Mouse (Mus musculus) midbrain, postnatal 0 days (tissue): ENCODE measurements around the gene Tm4sf20. TPM values are rescaled to one million over a fixed set of nuclear protein-coding genes. Genes with fewer than 3 reads are reported as not detected.

Source experiments
- ATAC-seq: fragments of 200-750 bp; cut with Nextera tagmentation; 2 replicates; pipeline ENCODE4 v1.8.0; 2017; ENCODE audit warnings: moderate number of reproducible peaks, mild to moderate bottlenecking, moderate TSS enrichment, moderate library complexity; ENCODE audit not compliant: low FRiP score
- DNase-seq: peaks from one replicate; pipeline ENCODE4 v3.0.0-alpha.2; 2015; ENCODE audit warnings: low spot score
- H3K27ac ChIP-seq: fragments of 300-500 bp; sonication (generic); 2 replicates; pipeline ENCODE4 v1.5.1; 2014; ENCODE audit warnings: low read depth, mild to moderate bottlenecking, low read length, mixed read lengths
- H3K27me3 ChIP-seq: fragments of 300-500 bp; sonication (generic); 2 replicates; pipeline ENCODE4 v1.6.1; 2014; ENCODE audit warnings: low read length, control low read depth, mixed read lengths; ENCODE audit not compliant: insufficient read depth
- H3K36me3 ChIP-seq: fragments of 300-500 bp; sonication (generic); 2 replicates; pipeline ENCODE4 v1.6.1; 2014; ENCODE audit warnings: low read length, control low read depth, mixed read lengths; ENCODE audit not compliant: insufficient read depth
- H3K4me1 ChIP-seq: fragments of 300-500 bp; sonication (generic); 2 replicates; pipeline ENCODE4 v1.6.1; 2014; ENCODE audit warnings: mild to moderate bottlenecking, control low read depth, antibody characterized with exemption, low read length, mixed read lengths; ENCODE audit not compliant: insufficient read depth
- H3K4me2 ChIP-seq: fragments of 300-500 bp; sonication (generic); 2 replicates; pipeline ENCODE4 v1.6.1; 2014; ENCODE audit warnings: low read depth, mild to moderate bottlenecking, low read length, mixed read lengths; ENCODE audit not compliant: poor library complexity, severe bottlenecking
- H3K4me3 ChIP-seq: fragments of 300-500 bp; sonication (generic); 2 replicates; pipeline ENCODE4 v1.5.1; 2014; ENCODE audit warnings: low read depth, mild to moderate bottlenecking, low read length, moderate library complexity
- H3K9ac ChIP-seq: fragments of 300-500 bp; sonication (generic); replicated peaks from 2 replicates; pipeline ENCODE4 v1.6.1; 2014; ENCODE audit warnings: mild to moderate bottlenecking, low read length, moderate library complexity, mixed read lengths; ENCODE audit not compliant: poor library complexity, severe bottlenecking
- H3K9me3 ChIP-seq: fragments of 300-500 bp; sonication (generic); 2 replicates; pipeline ENCODE4 v1.6.1; 2016; ENCODE audit warnings: low read length, control low read depth
- CTCF ChIP-seq: IDR thresholded peaks from 2 replicates; pipeline ENCODE4 v1.5.1; 2016; ENCODE audit warnings: antibody characterized with exemption, mild to moderate bottlenecking
- WGBS: fragments of 180-500 bp; shearing (Covaris S2); extraction: QIAGEN DNeasy Blood & Tissue Kit; methylation state at CpG from one replicate; pipeline ENCODE4 v1.1.7; 2014; 5-methylcytosine and 5-hydroxymethylcytosine counted together
- polyA plus RNA-seq: library from polyadenylated mRNA; unstranded; fragments of >200 nt; fragmentation: Nextera tagmentation; extraction: Ambion mirVana; gene quantifications from 2 replicates; pipeline ENCODE4 v1.2.1, GENCODE M21; 2015
- total RNA-seq: library from RNA; depleted of rRNA; stranded (reverse); fragments of >200 nt; gene quantifications from 2 replicates; pipeline ENCODE4 v1.2.3, GENCODE M21; 2014

Tm4sf20 gene
- total and polyA plus RNA-seq, 2 experiments from 2014 or later: not detected

DNA sequence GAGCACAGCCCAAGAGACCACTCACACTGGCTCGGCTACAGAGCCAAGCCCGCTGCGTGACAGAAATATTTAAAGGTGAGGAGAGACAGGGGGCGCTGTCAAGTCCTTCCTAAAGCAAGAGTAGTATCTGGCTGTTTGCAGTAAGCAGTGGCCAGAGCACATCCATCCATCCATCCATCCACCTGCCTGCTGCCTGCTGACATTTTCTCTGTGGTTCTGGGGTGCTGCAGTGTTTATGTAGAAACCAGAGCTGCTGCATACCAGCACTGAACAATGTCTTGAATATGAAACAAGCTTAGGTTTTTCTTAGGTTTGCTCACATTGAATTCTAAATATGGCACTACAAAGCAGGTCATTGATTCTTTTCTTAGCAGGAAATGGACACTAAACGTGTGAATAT is 4.9 kb upstream of the Tm4sf20 start:
- Histone ChIP-seq H3K9ac (no peak overlapping the region), H3K4me1 (no peaks in the 10 kb centered on the region), H3K4me3 (no peak overlapping the region), H3K36me3 (no peaks in the 10 kb centered on the region), H3K4me2 (no peak overlapping the region), H3K27ac (no peak overlapping the region), H3K27me3 (no peaks in the 10 kb centered on the region), H3K9me3 (no peaks in the 10 kb centered on the region)
- TF ChIP-seq CTCF: peak; percentile 13; the same call in 1 of the 2 replicates
- DNase-seq: no peak
- 60% methylated on average over 5 of the region's 5 CpGs for WGBS
- no peak for ATAC-seq

DNA sequence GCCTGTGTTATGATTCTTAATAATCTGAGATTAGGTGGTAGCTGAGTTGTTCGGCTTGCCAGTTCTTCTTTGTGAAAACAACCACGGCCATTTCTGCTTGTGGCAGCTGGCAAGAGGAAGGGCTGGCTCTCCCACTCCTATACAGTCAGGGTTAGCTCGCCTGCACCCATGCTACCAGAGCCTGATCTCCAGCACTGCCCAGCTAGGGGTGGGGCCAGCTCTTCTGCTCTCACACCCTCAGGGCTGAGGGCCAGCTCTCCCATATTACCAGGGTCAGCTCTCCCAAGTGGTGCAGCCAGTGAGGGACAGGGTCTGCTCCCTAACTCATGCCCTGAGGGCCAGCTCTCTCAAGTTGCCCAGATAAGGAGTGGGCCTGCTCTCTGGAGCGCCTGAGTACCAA is 4.2 kb upstream of the Tm4sf20 start:
- H3K27ac ChIP-seq: no peak overlapping the region
- DNase-seq: no peak
- ATAC-seq: no peak
- no peak overlapping the region for H3K4me3 ChIP-seq
- 88% methylated on average over 4 of the region's 4 CpGs for WGBS
- no peaks in the 10 kb centered on the region for H3K27me3 ChIP-seq
- TF ChIP-seq CTCF: no peak
- H3K36me3 ChIP-seq: no peaks in the 10 kb centered on the region
- H3K9me3 ChIP-seq: no peaks in the 10 kb centered on the region
- no peaks in the 10 kb centered on the region for H3K4me1 ChIP-seq
- no peak overlapping the region for H3K4me2 ChIP-seq
- no peak overlapping the region for H3K9ac ChIP-seq

DNA sequence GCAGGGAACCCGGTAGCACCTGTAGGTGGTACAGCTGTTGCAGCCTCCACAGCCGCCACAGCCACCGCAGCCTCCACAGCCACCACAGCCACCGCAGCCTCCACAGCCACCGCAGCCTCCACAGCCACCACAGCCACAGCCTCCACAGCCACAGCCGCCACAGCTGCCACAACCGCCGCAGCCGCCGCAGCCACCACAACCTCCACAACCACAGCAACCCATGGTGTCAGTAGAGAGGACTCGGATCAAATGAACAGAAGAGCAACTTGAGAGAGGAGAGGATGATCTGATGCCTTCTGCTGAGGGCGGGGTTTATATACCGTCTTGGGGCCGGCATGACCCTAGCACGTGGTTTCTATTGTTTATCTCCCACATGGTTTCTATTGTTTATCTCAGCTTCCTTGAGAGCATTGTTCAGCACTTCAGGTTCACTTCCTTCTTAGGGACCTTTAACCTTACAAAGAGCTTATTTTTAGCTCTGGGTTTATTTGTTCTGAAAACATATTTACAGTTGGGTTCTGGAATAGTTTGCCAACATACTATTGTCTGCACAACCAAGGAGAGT is 2.8 kb upstream of the Tm4sf20 start, which contains the start of gene Gm47791:
TSS of gene Gm47791 (minus strand) at position 222 of the 565 bp plus-strand sequence.
- no peak for TF ChIP-seq CTCF
- Histone ChIP-seq H3K9ac (no peak within 1 kb of the TSS), H3K4me3 (no peak within 1 kb of the TSS), H3K36me3 (no peaks in the 10 kb centered on the region), H3K27ac (no peak within 1 kb of the TSS), H3K9me3 (no peaks in the 10 kb centered on the region), H3K27me3 (no peaks in the 10 kb centered on the region), H3K4me1 (no peaks in the 10 kb centered on the region), H3K4me2 (no peak within 1 kb of the TSS)
- ATAC-seq (no peak), DNase-seq (no peak)
- WGBS: 78% methylated on average over 10 of the region's 15 CpGs

DNA sequence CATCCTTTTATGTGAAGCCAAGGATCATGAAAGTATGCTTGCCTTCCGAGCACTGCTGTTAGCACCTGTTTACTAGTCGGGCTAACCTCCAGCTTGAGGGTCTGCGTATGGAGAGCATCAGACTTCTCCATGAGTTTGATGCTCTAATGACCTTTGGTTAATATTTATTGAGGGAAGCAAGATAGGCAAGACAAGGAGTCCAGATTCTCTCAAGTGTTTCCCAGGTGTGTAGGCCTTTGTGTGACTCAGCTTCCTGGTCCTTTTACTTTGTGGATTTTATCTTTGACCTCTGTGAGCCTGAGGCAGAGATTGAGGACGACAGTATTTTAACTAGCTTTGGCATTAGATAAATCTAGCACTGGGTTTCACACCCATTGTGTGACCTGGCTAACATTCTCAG is 1.6 kb downstream of the Tm4sf20 start:
- H3K27ac ChIP-seq: no peak overlapping the region
- ATAC-seq: no peak
- TF ChIP-seq CTCF: no peak

DNA sequence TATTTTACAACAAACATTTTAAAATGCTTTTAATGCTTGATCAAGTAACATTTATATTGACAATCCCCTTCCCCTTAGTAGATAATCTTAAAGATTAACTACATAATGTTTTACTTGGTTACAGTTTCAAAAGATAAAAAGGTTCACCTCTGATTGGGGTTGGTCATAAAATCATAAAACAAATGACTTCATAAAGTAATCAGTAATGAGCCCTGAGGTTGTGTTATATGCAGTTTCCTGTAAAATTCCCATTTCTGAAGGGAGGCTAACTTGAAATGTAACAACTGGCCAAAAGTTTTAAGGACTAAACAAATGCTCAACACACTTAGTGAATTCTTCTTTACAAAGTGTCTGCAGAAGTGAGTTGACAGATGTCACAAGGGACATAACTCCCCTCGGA is 2.0 kb downstream of the Tm4sf20 start:
- H3K4me1 ChIP-seq: no peaks in the 10 kb centered on the region
- H3K27ac ChIP-seq: no peak overlapping the region
- H3K36me3 ChIP-seq: no peaks in the 10 kb centered on the region
- no peak overlapping the region for H3K9ac ChIP-seq
- no peak for TF ChIP-seq CTCF
- no peak overlapping the region for H3K4me2 ChIP-seq
- no peak for DNase-seq
- no peaks in the 10 kb centered on the region for H3K9me3 ChIP-seq
- no peak for ATAC-seq
- no peak overlapping the region for H3K4me3 ChIP-seq
- 63% methylated on average over 1 of the region's 1 CpGs for WGBS
- H3K27me3 ChIP-seq: no peaks in the 10 kb centered on the region

More for the DNA sequence above, 1.6 kb downstream of the Tm4sf20 start:
- Histone ChIP-seq H3K4me3 (no peak overlapping the region), H3K27me3 (no peaks in the 10 kb centered on the region), H3K9me3 (no peaks in the 10 kb centered on the region), H3K36me3 (no peaks in the 10 kb centered on the region), H3K9ac (no peak overlapping the region), H3K4me2 (no peak overlapping the region), H3K4me1 (no peaks in the 10 kb centered on the region)
- DNase-seq: no peak
- 88% methylated on average over 4 of the region's 4 CpGs for WGBS

DNA sequence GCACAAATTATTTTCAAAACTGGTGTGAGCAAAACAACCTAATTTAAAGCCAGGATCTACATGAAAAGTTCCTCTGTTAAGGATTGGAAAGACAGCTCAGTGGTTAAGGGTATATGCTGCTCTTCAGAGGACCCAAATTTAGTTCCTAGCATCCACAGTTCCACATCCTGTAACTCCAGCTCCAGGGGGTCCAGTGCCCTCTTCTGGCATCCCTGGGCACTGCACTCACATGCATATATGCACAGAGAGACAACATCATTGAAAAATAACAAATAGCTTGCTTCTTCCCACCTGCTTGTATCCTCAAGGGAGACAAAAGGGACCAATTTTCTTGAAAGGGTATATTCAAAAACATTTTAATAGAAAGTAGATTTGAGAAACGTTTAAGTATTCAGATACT is 6.0 kb downstream of the Tm4sf20 start:
- DNase-seq: no peak
- H3K27ac ChIP-seq: no peak overlapping the region

More for the DNA sequence above, 6.0 kb downstream of the Tm4sf20 start:
- H3K9me3 ChIP-seq: no peaks in the 10 kb centered on the region
- H3K4me3 ChIP-seq: no peak overlapping the region
- WGBS: 86% methylated on average over 1 of the region's 1 CpGs
- no peak for ATAC-seq
- no peak for TF ChIP-seq CTCF
- H3K36me3 ChIP-seq: no peaks in the 10 kb centered on the region; the same call in 1 of the 2 replicates
- no peak overlapping the region for H3K9ac ChIP-seq
- H3K4me2 ChIP-seq: no peak overlapping the region
- no peaks in the 10 kb centered on the region for H3K27me3 ChIP-seq
- no peaks in the 10 kb centered on the region for H3K4me1 ChIP-seq
